Mouse (Mus musculus) liver, embryonic 14.5 days (tissue): ENCODE data around the gene Rsph9. TPM values are rescaled to one million over a fixed set of nuclear protein-coding genes. Genes with fewer than 3 reads are reported as not detected.

Experiments
- ATAC-seq: fragments of 200-750 bp; cut with Nextera tagmentation; 2 replicates; pipeline ENCODE4 v1.8.0; 2017; ENCODE audit warnings: moderate number of reproducible peaks, mild to moderate bottlenecking, moderate library complexity; ENCODE audit not compliant: insufficient read depth
- DNase-seq, 3 experiments: peaks; one replicate each; pipeline ENCODE4 v3.0.0-alpha.2; 2012 to 2013; ENCODE audit warnings: low read depth in 3 of 3, low spot score in 3 of 3
- H3K27ac ChIP-seq: fragments of 300-500 bp; sonication (generic); 2 replicates; pipeline ENCODE4 v1.5.1; 2014; ENCODE audit warnings: moderate library complexity, mild to moderate bottlenecking, control low read depth, inconsistent platforms
- H3K27me3 ChIP-seq: fragments of 300-500 bp; sonication (generic); 2 replicates; pipeline ENCODE4 v1.6.1; 2014; ENCODE audit warnings: mild to moderate bottlenecking, low read length, moderate library complexity; ENCODE audit not compliant: control insufficient read depth, insufficient read depth
- H3K36me3 ChIP-seq: fragments of 300-500 bp; sonication (generic); replicated peaks from 2 replicates; pipeline ENCODE4 v1.6.1; 2014; ENCODE audit warnings: low read depth; ENCODE audit not compliant: control insufficient read depth, insufficient read depth
- H3K4me1 ChIP-seq, 2 experiments: fragments of 200-500 bp in 1 of 2; fragments of 300-500 bp in 1 of 2; sonication (generic) in 1 of 2; replicated peaks; 2 replicates each; pipeline ENCODE4 v1.6.1; 2012 to 2014; ENCODE audit warnings: antibody characterized with exemption in 1 of 2, inconsistent platforms in 1 of 2, low read length in 1 of 2; ENCODE audit not compliant: control insufficient read depth in 2 of 2, insufficient read depth in 2 of 2
- H3K4me2 ChIP-seq: fragments of 300-500 bp; sonication (generic); 2 replicates; pipeline ENCODE4 v1.6.1; 2014; ENCODE audit warnings: low read depth, mild to moderate bottlenecking, control low read depth, moderate library complexity
- H3K4me3 ChIP-seq, 2 experiments: fragments of 200-500 bp in 1 of 2; fragments of 300-500 bp in 1 of 2; sonication (generic) in 1 of 2; 2 replicates each; pipeline ENCODE4 v1.5.1; 2012 to 2014; ENCODE audit warnings: low read depth in 2 of 2, low read length in 2 of 2, mild to moderate bottlenecking in 2 of 2, control low read depth in 1 of 2, inconsistent platforms in 1 of 2, moderate library complexity in 1 of 2; ENCODE audit not compliant: insufficient read depth in 1 of 2
- H3K9ac ChIP-seq: fragments of 300-500 bp; sonication (generic); replicated peaks from 2 replicates; pipeline ENCODE4 v1.6.1; 2014; ENCODE audit warnings: mild to moderate bottlenecking, control low read depth, moderate library complexity
- H3K9me3 ChIP-seq: fragments of 300-500 bp; sonication (generic); 2 replicates; pipeline ENCODE4 v1.6.1; 2016; ENCODE audit warnings: low read length, mixed read lengths; ENCODE audit not compliant: control insufficient read depth
- CTCF ChIP-seq: IDR thresholded peaks from 2 replicates; pipeline ENCODE4 v1.5.1; 2016; ENCODE audit warnings: antibody characterized with exemption, low read depth, control low read depth
- EP300 ChIP-seq: IDR thresholded peaks from 2 replicates; pipeline ENCODE4 v1.6.1; 2016; ENCODE audit warnings: antibody characterized with exemption, low read depth
- WGBS: fragments of 180-500 bp; shearing (Covaris S2); extraction: QIAGEN DNeasy Blood & Tissue Kit; methylation state at CpG from one replicate; pipeline ENCODE4 v1.1.7; 2014; ENCODE audit not compliant: insufficient replicate concordance; 5-methylcytosine and 5-hydroxymethylcytosine counted together
- polyA plus RNA-seq, 2 experiments: library from polyadenylated mRNA; depleted of rRNA in 1 of 2; stranded (reverse) in 1 of 2; unstranded in 1 of 2; fragments of >200 nt; fragmentation: Nextera tagmentation in 1 of 2; extraction: Ambion mirVana in 1 of 2; gene quantifications; 2 replicates each; pipeline versions ENCODE4 v1.2.1 to v1.2.3; 2012 to 2014

Gene Rsph9
- polyA plus RNA-seq, 2 experiments, result 0.63 to 0.71 TPM

- Histone ChIP-seq H3K9me3 (no peaks in the 10 kb centered on the region), H3K4me3 (no peak overlapping the region), H3K36me3 (no peaks in the 10 kb centered on the region), H3K4me2 (no peak overlapping the region), H3K4me1 (peaks cover 0 to 13% of the 10 kb centered on the region in 2 experiments; a peak in 2 of 4 replicates), H3K27ac (no peak overlapping the region), H3K9ac (no peak overlapping the region), H3K27me3 (no peaks in the 10 kb centered on the region)
- ATAC-seq (no peak), DNase-seq (no peak)
- no peak for TF ChIP-seq CTCF
- 71% methylated on average over 1 of the region's 1 CpGs for WGBS
Measured at GRCm38 (mm10) chr17:46076260-46076551, 67.8 kb downstream of the Rsph9 start.

GRCm38 (mm10) chr17:46075551-46076259 is 68.3 kb downstream of the Rsph9 start:
- Histone ChIP-seq H3K27me3 (no peaks in the 10 kb centered on the region), H3K27ac (no peak overlapping the region), H3K9ac (no peak overlapping the region), H3K4me3 (no peak overlapping the region), H3K36me3 (no peaks in the 10 kb centered on the region), H3K4me1 (peaks cover 0 to 13% of the 10 kb centered on the region in 2 experiments; a peak in 2 of 4 replicates), H3K4me2 (no peak overlapping the region), H3K9me3 (no peaks in the 10 kb centered on the region)
- 63% methylated on average over 5 of the region's 5 CpGs for WGBS
- no peak for DNase-seq
- TF ChIP-seq CTCF, result no peak
- ATAC-seq, result no peak

- DNase-seq (peak; percentile 17 to 32 (median 26)), ATAC-seq (no peak)
- TF ChIP-seq EP300 (no peak), CTCF (peak; percentile 71)
- no peaks in the 10 kb centered on the region for H3K9me3 ChIP-seq
- peaks cover 0 to 13% of the 10 kb centered on the region in 2 experiments; a peak in 2 of 4 replicates for H3K4me1 ChIP-seq
- H3K36me3 ChIP-seq, result no peaks in the 10 kb centered on the region
- WGBS, result 15% methylated on average over 3 of the region's 3 CpGs
- no peak overlapping the region for H3K4me3 ChIP-seq
- no peak overlapping the region for H3K27ac ChIP-seq
- no peak overlapping the region for H3K9ac ChIP-seq
- no peaks in the 10 kb centered on the region for H3K27me3 ChIP-seq
- H3K4me2 ChIP-seq, result no peak overlapping the region
Measured at GRCm38 (mm10) chr17:46075116-46075485, 68.9 kb downstream of the Rsph9 start.

- DNase-seq, result no peak
- H3K4me1 ChIP-seq, result peaks cover 0 to 13% of the 10 kb centered on the region in 2 experiments; a peak in 2 of 4 replicates
- no peaks in the 10 kb centered on the region for H3K27me3 ChIP-seq
- TF ChIP-seq CTCF (no peak), EP300 (no peak)
- no peak overlapping the region for H3K4me3 ChIP-seq
- H3K9ac ChIP-seq, result no peak overlapping the region
- 13% methylated on average over 7 of the region's 7 CpGs for WGBS
- H3K9me3 ChIP-seq, result no peaks in the 10 kb centered on the region
- no peak overlapping the region for H3K27ac ChIP-seq
- no peak for ATAC-seq
- H3K4me2 ChIP-seq, result peak overlapping the region; percentile 44
- H3K36me3 ChIP-seq, result no peaks in the 10 kb centered on the region
Measured at GRCm38 (mm10) chr17:46074398-46075115, 69.5 kb downstream of the Rsph9 start.

- H3K27me3 ChIP-seq, result no peaks in the 10 kb centered on the region
- no peaks in the 10 kb centered on the region for H3K9me3 ChIP-seq
- WGBS, result 2% methylated on average over 23 of the region's 23 CpGs
- no peaks in the 10 kb centered on the region for H3K36me3 ChIP-seq
- H3K9ac ChIP-seq, result no peak overlapping the region
- no peak overlapping the region for H3K27ac ChIP-seq
- TF ChIP-seq CTCF, result no peak
- TF ChIP-seq EP300, result no peak
- H3K4me3 ChIP-seq, result no peak overlapping the region
- peak; percentile 78 for ATAC-seq
- H3K4me2 ChIP-seq, result peak overlapping the region; percentile 44
- peak; percentile 54 to 64 (median 54) for DNase-seq
- peaks cover 0 to 13% of the 10 kb centered on the region in 2 experiments; a peak in 2 of 4 replicates for H3K4me1 ChIP-seq
Measured at GRCm38 (mm10) chr17:46073730-46074301, 70.2 kb downstream of the Rsph9 start.

Other genes with a start within 250 kb of the Rsph9 start
- gene Vegfa, start 111.8 kb downstream of the Rsph9 start, polyA plus RNA-seq (2012; rRNA removed), result 27.9 and 33.9 TPM in 2 replicates
- 1.2 and 1.7 TPM in 2 replicates for gene Vegfa, start 111.8 kb downstream of the Rsph9 start, polyA plus RNA-seq (2014; fragmentation: Nextera tagmentation; extraction: Ambion mirVana)
- gene Mrps18a, start 33.2 kb downstream of the Rsph9 start, polyA plus RNA-seq (2012; rRNA removed), result 22.8 and 29.7 TPM in 2 replicates
- 65.2 and 68.5 TPM in 2 replicates for gene Mrps18a, start 33.2 kb downstream of the Rsph9 start, polyA plus RNA-seq (2014; fragmentation: Nextera tagmentation; extraction: Ambion mirVana)
- gene Mad2l1bp, start 9.3 kb upstream of the Rsph9 start, polyA plus RNA-seq (2012; rRNA removed), result 25.3 and 25.6 TPM in 2 replicates
- gene Mad2l1bp, start 9.3 kb upstream of the Rsph9 start, polyA plus RNA-seq (2014; fragmentation: Nextera tagmentation; extraction: Ambion mirVana), result 36.0 and 37.2 TPM in 2 replicates
- 81.0 and 98.3 TPM in 2 replicates for gene Gtpbp2, start 16.8 kb upstream of the Rsph9 start, polyA plus RNA-seq (2012; rRNA removed)
- gene Gtpbp2, start 16.8 kb upstream of the Rsph9 start, polyA plus RNA-seq (2014; fragmentation: Nextera tagmentation; extraction: Ambion mirVana), result 18.2 and 20.7 TPM in 2 replicates
- gene Polh, start 58.4 kb upstream of the Rsph9 start, polyA plus RNA-seq (2012; rRNA removed), result 7.7 and 9.7 TPM in 2 replicates
- gene Polh, start 58.4 kb upstream of the Rsph9 start, polyA plus RNA-seq (2014; fragmentation: Nextera tagmentation; extraction: Ambion mirVana), result 7.8 and 9.5 TPM in 2 replicates
- 12.8 and 15.3 TPM in 2 replicates for gene Xpo5, start 58.6 kb upstream of the Rsph9 start, polyA plus RNA-seq (2012; rRNA removed)
- 17.9 and 19.1 TPM in 2 replicates for gene Xpo5, start 58.6 kb upstream of the Rsph9 start, polyA plus RNA-seq (2014; fragmentation: Nextera tagmentation; extraction: Ambion mirVana)
- gene Polr1c, start 103.8 kb upstream of the Rsph9 start, polyA plus RNA-seq (2012; rRNA removed), result 29.7 and 40.8 TPM in 2 replicates
- gene Polr1c, start 103.8 kb upstream of the Rsph9 start, polyA plus RNA-seq (2014; fragmentation: Nextera tagmentation; extraction: Ambion mirVana), result 37.3 and 42.5 TPM in 2 replicates
- gene Yipf3, start 103.9 kb upstream of the Rsph9 start, polyA plus RNA-seq (2012; rRNA removed), result 22.4 and 23.2 TPM in 2 replicates
- gene Yipf3, start 103.9 kb upstream of the Rsph9 start, polyA plus RNA-seq (2014; fragmentation: Nextera tagmentation; extraction: Ambion mirVana), result 38.1 and 42.5 TPM in 2 replicates
- gene Lrrc73, start 109.3 kb upstream of the Rsph9 start, polyA plus RNA-seq (2012; rRNA removed), result 0.11 and 0.17 TPM in 2 replicates
- 0.08 TPM in 1 of 2 replicates, not detected in the other for gene Lrrc73, start 109.3 kb upstream of the Rsph9 start, polyA plus RNA-seq (2014; fragmentation: Nextera tagmentation; extraction: Ambion mirVana)
- 11.0 and 12.0 TPM in 2 replicates for gene Tjap1, start 138.8 kb upstream of the Rsph9 start, polyA plus RNA-seq (2012; rRNA removed)
- 7.7 and 8.5 TPM in 2 replicates for gene Tjap1, start 138.8 kb upstream of the Rsph9 start, polyA plus RNA-seq (2014; fragmentation: Nextera tagmentation; extraction: Ambion mirVana)
- 0.02 and 0.13 TPM in 2 replicates for gene Dlk2, start 153.2 kb upstream of the Rsph9 start, polyA plus RNA-seq (2012; rRNA removed)
- not detected in 2 replicates for gene Dlk2, start 153.2 kb upstream of the Rsph9 start, polyA plus RNA-seq (2014; fragmentation: Nextera tagmentation; extraction: Ambion mirVana)
- 1.7 TPM in 2 replicates for gene Abcc10, start 184.1 kb upstream of the Rsph9 start, polyA plus RNA-seq (2012; rRNA removed)
- gene Abcc10, start 184.1 kb upstream of the Rsph9 start, polyA plus RNA-seq (2014; fragmentation: Nextera tagmentation; extraction: Ambion mirVana), result 0.90 and 0.94 TPM in 2 replicates
- gene Zfp318, start 239.5 kb upstream of the Rsph9 start, polyA plus RNA-seq (2012; rRNA removed), result 1.1 and 2.1 TPM in 2 replicates
- 1.5 and 1.9 TPM in 2 replicates for gene Zfp318, start 239.5 kb upstream of the Rsph9 start, polyA plus RNA-seq (2014; fragmentation: Nextera tagmentation; extraction: Ambion mirVana)